Mouse (Mus musculus): ENCODE data around the gene Timm13.
A peak's percentile ranks its signal among the peaks of the same experiment; 100 is the strongest.

Timm13 gene

GRCm38 (mm10) chr10:80903282-80903681 lies 2.5 kb upstream of the Timm13 start:
- DNase-seq, result no peak

- no peak for DNase-seq
These were observed 1.6 kb upstream of the Timm13 start for GRCm38 (mm10) chr10:80902273-80902940.

GRCm38 (mm10) chr10:80901409-80902272 lies 872 bp upstream of the Timm13 start:
- no peak for DNase-seq

GRCm38 (mm10) chr10:80899591-80900317 lies 1.0 kb downstream of the Timm13 start:
- DNase-seq, result no peak

GRCm38 (mm10) chr10:80899074-80899473 lies 1.7 kb downstream of the Timm13 start:
- no peak for DNase-seq

- no peak for DNase-seq
These were observed 2.8 kb downstream of the Timm13 start for GRCm38 (mm10) chr10:80897861-80898510.

GRCm38 (mm10) chr10:80896581-80897485 lies 3.9 kb downstream of the Timm13 start:
- DNase-seq, result no peak

- no peak for DNase-seq
These were observed 5.1 kb downstream of the Timm13 start for GRCm38 (mm10) chr10:80895697-80896096.

GRCm38 (mm10) chr10:80895100-80895499 lies 5.7 kb downstream of the Timm13 start:
- no peak for DNase-seq

- DNase-seq, result peak; percentile 73
These were observed 13.6 kb downstream of the Timm13 start for GRCm38 (mm10) chr10:80887181-80887580.

GRCm38 (mm10) chr10:80881301-80881700 lies 19.5 kb downstream of the Timm13 start:
- DNase-seq, result no peak

- DNase-seq, result no peak
These were observed 19.9 kb downstream of the Timm13 start for GRCm38 (mm10) chr10:80880901-80881300.

- DNase-seq, result no peak
These were observed 20.6 kb downstream of the Timm13 start for GRCm38 (mm10) chr10:80880131-80880641.

- DNase-seq, result no peak
These were observed 24.2 kb downstream of the Timm13 start for GRCm38 (mm10) chr10:80876594-80876993.

- no peak for DNase-seq
These were observed 24.7 kb downstream of the Timm13 start for GRCm38 (mm10) chr10:80876028-80876427.

GRCm38 (mm10) chr10:80874035-80874434 lies 26.7 kb downstream of the Timm13 start:
- DNase-seq, result no peak

- no peak for DNase-seq
These were observed 29.2 kb downstream of the Timm13 start, which contains the start of gene Tmprss9 for GRCm38 (mm10) chr10:80871581-80871980. Tmprss9 (plus strand) TSS chr10:80871848.

GRCm38 (mm10) chr10:80870993-80871392 lies 29.8 kb downstream of the Timm13 start:
- no peak for DNase-seq

GRCm38 (mm10) chr10:80864446-80864845 lies 36.3 kb downstream of the Timm13 start:
- peak; percentile 79 for DNase-seq

- DNase-seq, result no peak
These were observed 38.5 kb downstream of the Timm13 start for GRCm38 (mm10) chr10:80862305-80862704.

- no peak for DNase-seq
These were observed 42.3 kb downstream of the Timm13 start for GRCm38 (mm10) chr10:80858350-80858935.
